Mouse (Mus musculus): ENCODE results near the gene Nadsyn1. TPM values are rescaled to one million over a fixed set of nuclear protein-coding genes. Genes with fewer than 3 reads are reported as not detected.

Gene Nadsyn1
- polyA plus RNA-seq, 1 experiment, result 31.3 TPM

GRCm38 (mm10) chr7:143840121-143840520 lies 17.5 kb upstream of the Nadsyn1 start:
- no peak for TF ChIP-seq POLR2A (IDR thresholded peaks at IDR 0.05; ENCODE audit: low read depth, low read length)
- TF ChIP-seq CTCF (conservative IDR thresholded peaks at IDR 0.05; ENCODE audit: insufficient read depth, insufficient read length, low read depth, low read length), result no peak
- H3K4me3 ChIP-seq (ENCODE audit: insufficient read depth, low read depth, low read length), result no peak overlapping the region
- no peaks in the 10 kb centered on the region for H3K27me3 ChIP-seq (replicated peaks; ENCODE audit: control insufficient read depth, insufficient read depth, low read length)
- H3K4me1 ChIP-seq (ENCODE audit: control insufficient read depth, insufficient read depth, low read length), result no peaks in the 10 kb centered on the region
- 94% methylated on average over 5 of the region's 5 CpGs for WGBS
- H3K27ac ChIP-seq (ENCODE audit: insufficient read depth, low read depth, low read length), result no peak overlapping the region
- no peak for DNase-seq
- no peaks in the 10 kb centered on the region for H3K36me3 ChIP-seq (ENCODE audit: control insufficient read depth, insufficient read depth, low read length)

GRCm38 (mm10) chr7:143837705-143838358 lies 15.2 kb upstream of the Nadsyn1 start:
- H3K4me1 ChIP-seq (ENCODE audit: control insufficient read depth, insufficient read depth, low read length), result no peaks in the 10 kb centered on the region
- no peaks in the 10 kb centered on the region for H3K27me3 ChIP-seq (replicated peaks; ENCODE audit: control insufficient read depth, insufficient read depth, low read length)
- TF ChIP-seq POLR2A (IDR thresholded peaks at IDR 0.05; ENCODE audit: low read depth, low read length), result no peak
- no peak for TF ChIP-seq CTCF (conservative IDR thresholded peaks at IDR 0.05; ENCODE audit: insufficient read depth, insufficient read length, low read depth, low read length)
- no peaks in the 10 kb centered on the region for H3K36me3 ChIP-seq (ENCODE audit: control insufficient read depth, insufficient read depth, low read length)
- no peak overlapping the region for H3K27ac ChIP-seq (ENCODE audit: insufficient read depth, low read depth, low read length)
- DNase-seq, result no peak
- 71% methylated on average over 3 of the region's 3 CpGs for WGBS
- H3K4me3 ChIP-seq (ENCODE audit: insufficient read depth, low read depth, low read length), result no peak overlapping the region

- DNase-seq, result no peak
- Histone ChIP-seq H3K36me3 (ENCODE audit: control insufficient read depth, insufficient read depth, low read length) (no peaks in the 10 kb centered on the region), H3K27me3 (replicated peaks; ENCODE audit: control insufficient read depth, insufficient read depth, low read length) (no peaks in the 10 kb centered on the region), H3K4me3 (ENCODE audit: insufficient read depth, low read depth, low read length) (no peak overlapping the region), H3K27ac (ENCODE audit: insufficient read depth, low read depth, low read length) (no peak overlapping the region), H3K4me1 (ENCODE audit: control insufficient read depth, insufficient read depth, low read length) (0 out of 2 replicates have a peak, but pooled peaks cover 6% of the 10 kb centered on the region)
- 63% methylated on average over 3 of the region's 3 CpGs for WGBS
- TF ChIP-seq POLR2A (IDR thresholded peaks at IDR 0.05; ENCODE audit: low read depth, low read length) (no peak), CTCF (conservative IDR thresholded peaks at IDR 0.05; ENCODE audit: insufficient read depth, insufficient read length, low read depth, low read length) (no peak)
Observed at GRCm38 (mm10) chr7:143834972-143835371, 12.3 kb upstream of the Nadsyn1 start.

GRCm38 (mm10) chr7:143834316-143834715 lies 11.7 kb upstream of the Nadsyn1 start:
- Histone ChIP-seq H3K4me1 (ENCODE audit: control insufficient read depth, insufficient read depth, low read length) (0 out of 2 replicates have a peak, but pooled peaks cover 6% of the 10 kb centered on the region), H3K27me3 (replicated peaks; ENCODE audit: control insufficient read depth, insufficient read depth, low read length) (no peaks in the 10 kb centered on the region), H3K36me3 (ENCODE audit: control insufficient read depth, insufficient read depth, low read length) (no peaks in the 10 kb centered on the region), H3K27ac (ENCODE audit: insufficient read depth, low read depth, low read length) (no peak overlapping the region), H3K4me3 (ENCODE audit: insufficient read depth, low read depth, low read length) (no peak overlapping the region)
- 87% methylated on average over 2 of the region's 2 CpGs for WGBS
- no peak for DNase-seq
- TF ChIP-seq POLR2A (IDR thresholded peaks at IDR 0.05; ENCODE audit: low read depth, low read length) (no peak), CTCF (conservative IDR thresholded peaks at IDR 0.05; ENCODE audit: insufficient read depth, insufficient read length, low read depth, low read length) (no peak)

- 65% methylated on average over 6 of the region's 6 CpGs for WGBS
- no peak for DNase-seq
- no peak overlapping the region for H3K27ac ChIP-seq (ENCODE audit: insufficient read depth, low read depth, low read length)
- H3K4me1 ChIP-seq (ENCODE audit: control insufficient read depth, insufficient read depth, low read length), result 0 out of 2 replicates have a peak, but pooled peaks cover 6% of the 10 kb centered on the region
- H3K27me3 ChIP-seq (replicated peaks; ENCODE audit: control insufficient read depth, insufficient read depth, low read length), result no peaks in the 10 kb centered on the region
- no peak overlapping the region for H3K4me3 ChIP-seq (ENCODE audit: insufficient read depth, low read depth, low read length)
- no peaks in the 10 kb centered on the region for H3K36me3 ChIP-seq (ENCODE audit: control insufficient read depth, insufficient read depth, low read length)
- TF ChIP-seq POLR2A (IDR thresholded peaks at IDR 0.05; ENCODE audit: low read depth, low read length), result no peak
- no peak for TF ChIP-seq CTCF (conservative IDR thresholded peaks at IDR 0.05; ENCODE audit: insufficient read depth, insufficient read length, low read depth, low read length)
Observed at GRCm38 (mm10) chr7:143833581-143834190, 11.0 kb upstream of the Nadsyn1 start.

- Histone ChIP-seq H3K27me3 (replicated peaks; ENCODE audit: control insufficient read depth, insufficient read depth, low read length) (no peaks in the 10 kb centered on the region), H3K36me3 (ENCODE audit: control insufficient read depth, insufficient read depth, low read length) (no peaks in the 10 kb centered on the region), H3K27ac (ENCODE audit: insufficient read depth, low read depth, low read length) (no peak overlapping the region), H3K4me3 (ENCODE audit: insufficient read depth, low read depth, low read length) (no peak overlapping the region), H3K4me1 (ENCODE audit: control insufficient read depth, insufficient read depth, low read length) (0 out of 2 replicates have a peak, but pooled peaks cover 6% of the 10 kb centered on the region)
- no peak for DNase-seq
- WGBS, result 92% methylated on average over 2 of the region's 2 CpGs
- TF ChIP-seq POLR2A (IDR thresholded peaks at IDR 0.05; ENCODE audit: low read depth, low read length), result no peak
- TF ChIP-seq CTCF (conservative IDR thresholded peaks at IDR 0.05; ENCODE audit: insufficient read depth, insufficient read length, low read depth, low read length), result no peak
Observed at GRCm38 (mm10) chr7:143832611-143833010, 10.0 kb upstream of the Nadsyn1 start.

- WGBS, result 71% methylated on average over 8 of the region's 8 CpGs
- H3K36me3 ChIP-seq (ENCODE audit: control insufficient read depth, insufficient read depth, low read length), result no peaks in the 10 kb centered on the region
- H3K4me3 ChIP-seq (ENCODE audit: insufficient read depth, low read depth, low read length), result no peak overlapping the region
- no peaks in the 10 kb centered on the region for H3K27me3 ChIP-seq (replicated peaks; ENCODE audit: control insufficient read depth, insufficient read depth, low read length)
- no peak for TF ChIP-seq POLR2A (IDR thresholded peaks at IDR 0.05; ENCODE audit: low read depth, low read length)
- TF ChIP-seq CTCF (conservative IDR thresholded peaks at IDR 0.05; ENCODE audit: insufficient read depth, insufficient read length, low read depth, low read length), result no peak
- DNase-seq, result no peak
- no peak overlapping the region for H3K27ac ChIP-seq (ENCODE audit: insufficient read depth, low read depth, low read length)
- H3K4me1 ChIP-seq (ENCODE audit: control insufficient read depth, insufficient read depth, low read length), result 0 out of 2 replicates have a peak, but pooled peaks cover 6% of the 10 kb centered on the region
Observed at GRCm38 (mm10) chr7:143832196-143832595, 9.5 kb upstream of the Nadsyn1 start.
